Mouse (Mus musculus): ENCODE data around the gene Muc15. TPM values are rescaled to one million over a fixed set of nuclear protein-coding genes. Genes with fewer than 3 reads are reported as not detected.

Muc15 gene
- polyA plus RNA-seq, 1 experiment from 2014 or later, result 4.1 TPM

- no peaks in the 10 kb centered on the region for H3K4me1 ChIP-seq (ENCODE audit: control insufficient read depth, insufficient read depth, low read length)
- WGBS, result 52% methylated on average over 1 of the region's 1 CpGs
- no peaks in the 10 kb centered on the region for H3K27me3 ChIP-seq (replicated peaks; ENCODE audit: control insufficient read depth, insufficient read depth, low read length)
- H3K9ac ChIP-seq (ENCODE audit: low read depth, low read length), result no peak overlapping the region
- no peak overlapping the region for H3K4me3 ChIP-seq (ENCODE audit: low read depth, low read length)
- H3K9me3 ChIP-seq (ENCODE audit: control insufficient read depth, low read length), result no peaks in the 10 kb centered on the region
- no peaks in the 10 kb centered on the region for H3K36me3 ChIP-seq (ENCODE audit: control insufficient read depth, insufficient read depth, low read length)
- ATAC-seq (ENCODE audit: low read depth), result no peak
- H3K4me2 ChIP-seq (ENCODE audit: low read depth, low read length), result no peak overlapping the region
- no peak for DNase-seq (ENCODE audit: low spot score)
- H3K27ac ChIP-seq (replicated peaks; ENCODE audit: low read depth, low read length), result no peak overlapping the region
Observed at GRCm38 (mm10) chr2:110740493-110740892, 19.4 kb downstream of the Muc15 start.

DNA sequence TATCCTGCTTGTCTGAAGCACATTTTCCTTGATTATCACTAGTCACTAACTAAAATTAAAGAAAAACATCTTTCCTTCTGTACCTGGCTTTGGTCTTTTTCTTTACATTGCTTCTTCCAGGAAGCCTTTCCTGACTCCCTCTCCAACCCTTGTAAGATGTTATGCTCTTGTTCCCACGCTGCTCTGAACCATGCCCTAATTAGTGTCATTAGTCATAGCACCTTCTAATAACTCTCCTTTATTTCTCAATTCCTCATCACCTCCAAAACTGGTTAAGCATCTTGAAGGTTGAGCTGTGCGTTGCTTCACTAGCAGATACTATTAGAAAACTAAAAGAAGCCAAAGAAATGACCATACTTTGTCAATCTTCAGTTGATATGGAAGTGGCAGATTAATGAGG, 36.4 kb downstream of the Muc15 start:
- 73% methylated on average over 2 of the region's 2 CpGs for WGBS

DNA sequence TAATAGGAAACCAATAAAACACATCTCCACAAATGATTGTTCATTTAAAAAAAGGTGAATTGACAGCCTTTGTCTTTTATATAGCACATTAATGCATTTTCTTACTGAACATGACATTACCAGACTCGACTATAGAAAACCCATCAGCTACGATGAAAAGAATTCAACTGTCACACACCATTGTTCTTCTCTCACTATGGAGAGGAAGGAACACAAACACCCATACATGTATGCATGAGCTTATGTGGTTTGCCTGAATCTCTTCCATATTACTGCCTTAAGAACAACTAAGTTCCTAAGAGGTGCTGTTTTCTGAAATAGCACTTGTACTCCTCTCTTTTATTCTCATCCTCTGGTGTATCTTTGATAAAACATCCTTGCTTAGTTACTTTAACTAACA, 38.3 kb downstream of the Muc15 start:
- H3K4me2 ChIP-seq (ENCODE audit: low read depth, low read length), result no peak overlapping the region
- no peaks in the 10 kb centered on the region for H3K27me3 ChIP-seq (replicated peaks; ENCODE audit: control insufficient read depth, insufficient read depth, low read length)
- ATAC-seq (ENCODE audit: low read depth), result no peak
- no peaks in the 10 kb centered on the region for H3K9me3 ChIP-seq (ENCODE audit: control insufficient read depth, low read length)
- 87% methylated on average over 2 of the region's 2 CpGs for WGBS
- H3K27ac ChIP-seq (replicated peaks; ENCODE audit: low read depth, low read length), result no peak overlapping the region
- no peak for DNase-seq (ENCODE audit: low spot score)
- no peak overlapping the region for H3K9ac ChIP-seq (ENCODE audit: low read depth, low read length)
- H3K4me1 ChIP-seq (ENCODE audit: control insufficient read depth, insufficient read depth, low read length), result no peaks in the 10 kb centered on the region
- no peaks in the 10 kb centered on the region for H3K36me3 ChIP-seq (ENCODE audit: control insufficient read depth, insufficient read depth, low read length)
- H3K4me3 ChIP-seq (ENCODE audit: low read depth, low read length), result no peak overlapping the region

More for the DNA sequence above, 36.4 kb downstream of the Muc15 start:
- H3K27me3 ChIP-seq (replicated peaks; ENCODE audit: control insufficient read depth, insufficient read depth, low read length), result no peaks in the 10 kb centered on the region
- no peak overlapping the region for H3K4me2 ChIP-seq (ENCODE audit: low read depth, low read length)
- no peaks in the 10 kb centered on the region for H3K36me3 ChIP-seq (ENCODE audit: control insufficient read depth, insufficient read depth, low read length)
- H3K9me3 ChIP-seq (ENCODE audit: control insufficient read depth, low read length), result no peaks in the 10 kb centered on the region
- H3K27ac ChIP-seq (replicated peaks; ENCODE audit: low read depth, low read length), result no peak overlapping the region
- ATAC-seq (ENCODE audit: low read depth) (no peak), DNase-seq (ENCODE audit: low spot score) (no peak)
- H3K9ac ChIP-seq (ENCODE audit: low read depth, low read length), result no peak overlapping the region
- H3K4me1 ChIP-seq (ENCODE audit: control insufficient read depth, insufficient read depth, low read length), result no peaks in the 10 kb centered on the region
- H3K4me3 ChIP-seq (ENCODE audit: low read depth, low read length), result no peak overlapping the region

GRCm38 (mm10) chr2:110787396-110787795, 66.3 kb downstream of the Muc15 start:
- H3K4me3 ChIP-seq (ENCODE audit: low read depth, low read length), result no peak overlapping the region
- H3K27ac ChIP-seq (replicated peaks; ENCODE audit: low read depth, low read length), result no peak overlapping the region
- no peaks in the 10 kb centered on the region for H3K36me3 ChIP-seq (ENCODE audit: control insufficient read depth, insufficient read depth, low read length)
- 77% methylated on average over 3 of the region's 3 CpGs for WGBS
- DNase-seq (ENCODE audit: low spot score) (no peak), ATAC-seq (ENCODE audit: low read depth) (no peak)
- H3K9me3 ChIP-seq (ENCODE audit: control insufficient read depth, low read length), result no peaks in the 10 kb centered on the region
- H3K9ac ChIP-seq (ENCODE audit: low read depth, low read length), result no peak overlapping the region
- H3K4me2 ChIP-seq (ENCODE audit: low read depth, low read length), result no peak overlapping the region
- no peaks in the 10 kb centered on the region for H3K4me1 ChIP-seq (ENCODE audit: control insufficient read depth, insufficient read depth, low read length)
- H3K27me3 ChIP-seq (replicated peaks; ENCODE audit: control insufficient read depth, insufficient read depth, low read length), result no peaks in the 10 kb centered on the region

Other genes starting within 250 kb of the Muc15 start
- not detected in 2 replicates for gene Slc5a12, start 124.0 kb upstream of the Muc15 start, polyA plus RNA-seq (2014; fragmentation: Nextera tagmentation; extraction: Ambion mirVana)
- 0.78 and 0.81 TPM in 2 replicates for gene Ano3, start 229.6 kb downstream of the Muc15 start, polyA plus RNA-seq (2014; fragmentation: Nextera tagmentation; extraction: Ambion mirVana)